Mouse (Mus musculus): ENCODE results near the gene Ehbp1l1. TPM values are rescaled to one million over a fixed set of nuclear protein-coding genes. Genes with fewer than 3 reads are reported as not detected.

Gene Ehbp1l1
- polyA plus RNA-seq, 1 experiment from 2014 or later, result 10.1 TPM

Small RNAs within 50 kb of the gene (microRNA-seq; reads per million reads assigned to microRNA genes)
- gene Mir6987, result not detected

Other genes with a start within 250 kb of the Ehbp1l1 start
- 44.6 and 47.9 TPM in 2 replicates for gene Mus81, start 237.9 kb downstream of the Ehbp1l1 start, polyA plus RNA-seq (2016; fragmentation: Nextera tagmentation; extraction: Ambion mirVana)
- 3,361 and 3,377 TPM in 2 replicates for gene Cfl1, start 235.9 kb downstream of the Ehbp1l1 start, polyA plus RNA-seq (2016; fragmentation: Nextera tagmentation; extraction: Ambion mirVana)
- gene 1700020D05Rik, start 222.5 kb downstream of the Ehbp1l1 start, polyA plus RNA-seq (2016; fragmentation: Nextera tagmentation; extraction: Ambion mirVana), result 0.32 and 0.46 TPM in 2 replicates
- gene Snx32, start 215.8 kb downstream of the Ehbp1l1 start, polyA plus RNA-seq (2016; fragmentation: Nextera tagmentation; extraction: Ambion mirVana), result 43.1 and 47.1 TPM in 2 replicates
- 0.29 and 0.32 TPM in 2 replicates for gene Ovol1, start 165.7 kb downstream of the Ehbp1l1 start, polyA plus RNA-seq (2016; fragmentation: Nextera tagmentation; extraction: Ambion mirVana)
- gene Ap5b1, start 158.3 kb downstream of the Ehbp1l1 start, polyA plus RNA-seq (2016; fragmentation: Nextera tagmentation; extraction: Ambion mirVana), result 2.5 and 2.8 TPM in 2 replicates
- 140 and 148 TPM in 2 replicates for gene Rnaseh2c, start 124.4 kb downstream of the Ehbp1l1 start, polyA plus RNA-seq (2016; fragmentation: Nextera tagmentation; extraction: Ambion mirVana)
- 67.4 and 73.3 TPM in 2 replicates for gene Kat5, start 116.1 kb downstream of the Ehbp1l1 start, polyA plus RNA-seq (2016; fragmentation: Nextera tagmentation; extraction: Ambion mirVana)
- gene Rela, start 88.8 kb downstream of the Ehbp1l1 start, polyA plus RNA-seq (2016; fragmentation: Nextera tagmentation; extraction: Ambion mirVana), result 34.7 and 36.7 TPM in 2 replicates
- 24.8 and 25.7 TPM in 2 replicates for gene Sipa1, start 62.6 kb downstream of the Ehbp1l1 start, polyA plus RNA-seq (2016; fragmentation: Nextera tagmentation; extraction: Ambion mirVana)
- gene Map3k11, start 37.6 kb downstream of the Ehbp1l1 start, polyA plus RNA-seq (2016; fragmentation: Nextera tagmentation; extraction: Ambion mirVana), result 22.4 and 28.9 TPM in 2 replicates
- 30.3 and 32.4 TPM in 2 replicates for gene Pcnx3, start 37.4 kb downstream of the Ehbp1l1 start, polyA plus RNA-seq (2016; fragmentation: Nextera tagmentation; extraction: Ambion mirVana)
- gene Kcnk7, start 21.9 kb downstream of the Ehbp1l1 start, polyA plus RNA-seq (2016; fragmentation: Nextera tagmentation; extraction: Ambion mirVana), result 0.19 TPM in 2 replicates
- gene Fam89b, start 3.3 kb upstream of the Ehbp1l1 start, polyA plus RNA-seq (2016; fragmentation: Nextera tagmentation; extraction: Ambion mirVana), result 193 and 195 TPM in 2 replicates
- 10.6 and 12.6 TPM in 2 replicates for gene Ltbp3, start 14.6 kb upstream of the Ehbp1l1 start, polyA plus RNA-seq (2016; fragmentation: Nextera tagmentation; extraction: Ambion mirVana)
- 66.1 and 70.4 TPM in 2 replicates for gene Scyl1, start 45.1 kb upstream of the Ehbp1l1 start, polyA plus RNA-seq (2016; fragmentation: Nextera tagmentation; extraction: Ambion mirVana)
- gene Frmd8, start 149.0 kb upstream of the Ehbp1l1 start, polyA plus RNA-seq (2016; fragmentation: Nextera tagmentation; extraction: Ambion mirVana), result 27.0 and 33.0 TPM in 2 replicates
- 1.7 and 2.5 TPM in 2 replicates for gene Slc25a45, start 151.5 kb upstream of the Ehbp1l1 start, polyA plus RNA-seq (2016; fragmentation: Nextera tagmentation; extraction: Ambion mirVana)
- 10.5 and 11.8 TPM in 2 replicates for gene Tigd3, start 167.8 kb upstream of the Ehbp1l1 start, polyA plus RNA-seq (2016; fragmentation: Nextera tagmentation; extraction: Ambion mirVana)
- gene Dpf2, start 186.7 kb upstream of the Ehbp1l1 start, polyA plus RNA-seq (2016; fragmentation: Nextera tagmentation; extraction: Ambion mirVana), result 156 and 174 TPM in 2 replicates
- 4.7 and 5.7 TPM in 2 replicates for gene Cdc42ep2, start 198.5 kb upstream of the Ehbp1l1 start, polyA plus RNA-seq (2016; fragmentation: Nextera tagmentation; extraction: Ambion mirVana)
- gene Pola2, start 237.9 kb upstream of the Ehbp1l1 start, polyA plus RNA-seq (2016; fragmentation: Nextera tagmentation; extraction: Ambion mirVana), result 44.4 and 46.6 TPM in 2 replicates

All from neural tube, embryonic 12.5 days (tissue).